Mouse (Mus musculus) CD4-positive, CD25-positive, alpha-beta regulatory T cell, adult 4 months (primary cell): ENCODE results near the gene Asgr2. TPM values are rescaled to one million over a fixed set of nuclear protein-coding genes. Genes with fewer than 3 reads are reported as not detected.
"Not testable (repeated sequence)": the region's sequence is repeated elsewhere in the genome, so short reads cannot be mapped to it uniquely, and the experiment has no call there.

ENCODE experiments used
- ATAC-seq: one replicate; pipeline ENCODE4 v1.8.0; 2017
- polyA plus RNA-seq, 2 experiments: library from polyadenylated mRNA; unstranded; fragments of 100-300 nt; shearing (Covaris generic); gene quantifications; one replicate each; pipeline ENCODE4 v1.2.1; 2017

Gene Asgr2
- polyA plus RNA-seq, 2 experiments from 2014 or later = not detected

GRCm38 (mm10) chr11:70097396-70097795 lies 5.0 kb downstream of the Asgr2 start:
- ATAC-seq = no peak

GRCm38 (mm10) chr11:70099102-70099501 lies 6.7 kb downstream of the Asgr2 start:
- ATAC-seq = no peak

GRCm38 (mm10) chr11:70099809-70100208 lies 7.4 kb downstream of the Asgr2 start:
- no peak for ATAC-seq

- ATAC-seq = no peak
These were observed 11.4 kb downstream of the Asgr2 start for GRCm38 (mm10) chr11:70103701-70104315.

- no peak for ATAC-seq
These were observed 14.6 kb downstream of the Asgr2 start for GRCm38 (mm10) chr11:70107085-70107484.

GRCm38 (mm10) chr11:70110146-70110545 lies 17.7 kb downstream of the Asgr2 start:
- ATAC-seq = no peak

- no peak for ATAC-seq
These were observed 22.1 kb downstream of the Asgr2 start for GRCm38 (mm10) chr11:70114562-70114961.

GRCm38 (mm10) chr11:70115901-70116300 lies 23.5 kb downstream of the Asgr2 start:
- ATAC-seq = no peak

GRCm38 (mm10) chr11:70129926-70130379 lies 37.5 kb downstream of the Asgr2 start, which contains the start of gene Mgl2:
Gene Mgl2 (plus strand): TSS chr11:70130329.
- no peak for ATAC-seq

GRCm38 (mm10) chr11:70135001-70135400 lies 42.6 kb downstream of the Asgr2 start:
- not testable (repeated sequence) for ATAC-seq

GRCm38 (mm10) chr11:70135925-70136324 lies 43.5 kb downstream of the Asgr2 start:
- ATAC-seq = not testable (repeated sequence)

GRCm38 (mm10) chr11:70139171-70139570 lies 46.7 kb downstream of the Asgr2 start:
- ATAC-seq = no peak

- ATAC-seq = no peak
These were observed 58.6 kb downstream of the Asgr2 start for GRCm38 (mm10) chr11:70151072-70151471.

Other genes starting within 250 kb of the Asgr2 start
- gene Plscr3, start 246.3 kb upstream of the Asgr2 start, polyA plus RNA-seq = 10 to 100 TPM; 22.4 to 33.5 TPM
- not detected for gene Tnk1, start 233.9 kb upstream of the Asgr2 start, polyA plus RNA-seq
- not detected for gene Tmem95, start 214.6 kb upstream of the Asgr2 start, polyA plus RNA-seq
- gene Kctd11, start 211.2 kb upstream of the Asgr2 start, polyA plus RNA-seq = 1 to 10 TPM in 1 of 2 experiments, not detected in 1; 1.1 TPM
- 100 to 1,000 TPM; 256 to 383 TPM for gene Acap1, start 197.1 kb upstream of the Asgr2 start, polyA plus RNA-seq
- gene 2810408A11Rik, start 191.7 kb upstream of the Asgr2 start, polyA plus RNA-seq = 1 to 10 TPM; 1.6 to 2.0 TPM
- 1 to 10 TPM; 8.3 to 9.1 TPM for gene Neurl4, start 191.6 kb upstream of the Asgr2 start, polyA plus RNA-seq
- gene Gps2, start 178.8 kb upstream of the Asgr2 start, polyA plus RNA-seq = 100 to 1,000 TPM; 120 to 134 TPM
- 1,000 to 10,000 TPM; 1,067 to 1,377 TPM for gene Eif5a, start 170.7 kb upstream of the Asgr2 start, polyA plus RNA-seq
- not detected for gene Ybx2, start 156.8 kb upstream of the Asgr2 start, polyA plus RNA-seq
- gene Slc2a4, start 144.5 kb upstream of the Asgr2 start, polyA plus RNA-seq = not detected
- not detected for gene Cldn7, start 127.9 kb upstream of the Asgr2 start, polyA plus RNA-seq
- gene Ctdnep1, start 111.5 kb upstream of the Asgr2 start, polyA plus RNA-seq = 10 to 100 TPM; 21.1 to 25.4 TPM
- gene Elp5, start 110.1 kb upstream of the Asgr2 start, polyA plus RNA-seq = 10 to 100 TPM; 69.7 to 79.3 TPM
- gene Gabarap, start 101.5 kb upstream of the Asgr2 start, polyA plus RNA-seq = 100 to 1,000 TPM; 282 to 355 TPM
- 10 to 100 TPM; 41.3 to 43.5 TPM for gene Phf23, start 96.9 kb upstream of the Asgr2 start, polyA plus RNA-seq
- gene Dvl2, start 92.0 kb upstream of the Asgr2 start, polyA plus RNA-seq = 1 to 10 TPM; 4.0 to 4.6 TPM
- gene Acadvl, start 77.2 kb upstream of the Asgr2 start, polyA plus RNA-seq = 100 to 1,000 TPM; 124 to 181 TPM
- gene Dlg4, start 75.7 kb upstream of the Asgr2 start, polyA plus RNA-seq = 10 to 100 TPM in 1 of 2 experiments, 1 to 10 TPM in 1; 9.4 to 17.1 TPM
- gene Asgr1, start 38.6 kb upstream of the Asgr2 start, polyA plus RNA-seq = not detected
- gene Mgl2, start 37.7 kb downstream of the Asgr2 start, polyA plus RNA-seq = not detected
- not detected for gene Clec10a, start 63.6 kb downstream of the Asgr2 start, polyA plus RNA-seq
- gene Slc16a11, start 120.1 kb downstream of the Asgr2 start, polyA plus RNA-seq = not detected
- gene Slc16a13, start 128.4 kb downstream of the Asgr2 start, polyA plus RNA-seq = 1 to 10 TPM; 2.7 to 3.9 TPM
- under 1 TPM; 0.31 to 0.56 TPM for gene Bcl6b, start 137.2 kb downstream of the Asgr2 start, polyA plus RNA-seq
- 100 to 1,000 TPM; 123 to 141 TPM for gene 0610010K14Rik, start 145.3 kb downstream of the Asgr2 start, polyA plus RNA-seq
- gene Gm21988, start 147.2 kb downstream of the Asgr2 start, polyA plus RNA-seq = 1 to 10 TPM; 3.3 to 5.3 TPM
- 100 to 1,000 TPM; 218 TPM for gene Rnasek, start 147.2 kb downstream of the Asgr2 start, polyA plus RNA-seq
- under 1 TPM in 1 of 2 experiments, not detected in 1; 0.31 TPM for gene Alox12, start 162.7 kb downstream of the Asgr2 start, polyA plus RNA-seq
- gene Alox12e, start 230.0 kb downstream of the Asgr2 start, polyA plus RNA-seq = not detected